Comparison of ENCODE assay signal across 8 mouse cellular contexts in the genomic region with DNA sequence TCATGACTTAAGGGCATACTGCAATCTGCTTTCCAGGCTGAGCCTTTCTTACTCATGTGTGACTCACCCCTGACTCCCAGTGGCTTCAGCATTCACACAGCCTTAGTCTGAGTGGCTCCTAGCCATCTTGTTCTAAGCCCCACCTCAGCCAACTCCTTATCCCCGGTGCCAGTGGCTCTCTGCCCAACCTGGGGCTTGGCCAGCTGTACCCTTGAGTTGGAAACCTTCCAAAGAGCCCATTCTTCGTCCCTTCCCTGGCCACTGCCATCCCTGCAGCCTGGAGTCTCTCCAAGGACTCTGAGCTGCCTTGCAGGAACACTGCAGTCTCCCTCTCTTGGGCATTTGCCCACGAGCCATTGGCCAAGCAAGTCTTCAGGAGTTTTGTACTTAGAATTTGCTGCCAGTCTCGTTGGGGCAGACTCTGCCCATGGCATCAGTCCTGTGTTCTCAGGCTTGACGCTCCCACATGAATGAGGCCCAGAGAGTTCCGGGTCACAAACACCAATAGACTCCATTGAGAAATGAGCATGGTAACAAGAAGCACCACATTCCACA.
DNase-seq lines count a peak whose midpoint lies in the region; ATAC-seq and TF ChIP-seq lines count a peak whose summit lies in the region.
"Had no signal": no experiment of that assay in that cellular context is flagged by ENCODE, and none has a peak within 500 bp of the region (broad histone marks: within the 10 kb centered on the region; RNA-seq: fewer than 3 reads in every experiment).

No protein-coding gene starts in this region.

- H3K9ac ChIP-seq in heart, adult 2 months (ENCODE audit: low read depth, low read length), result no peak overlapping the region
- no peak overlapping the region for H3K9ac ChIP-seq in intestine, postnatal 0 days (ENCODE audit: low read depth, low read length)
- H3K9ac ChIP-seq: limb, embryonic 12.5 days had no signal

- TF ChIP-seq POLR2A in heart, adult 2 months (IDR thresholded peaks at IDR 0.05; ENCODE audit: insufficient read depth, low read depth, low read length), result no peak

- H3K36me3 ChIP-seq in heart, adult 2 months (ENCODE audit: control insufficient read depth, insufficient read depth, low read length), result no peaks in the 10 kb centered on the region
- H3K36me3 ChIP-seq in intestine, postnatal 0 days (ENCODE audit: control insufficient read depth, insufficient read depth), result no peaks in the 10 kb centered on the region
- H3K36me3 ChIP-seq: limb, embryonic 12.5 days had no signal

- no peak for TF ChIP-seq EP300 in heart, adult 2 months (IDR thresholded peaks at IDR 0.05; ENCODE audit: insufficient read depth, low read depth, low read length)

- H3K27me3 ChIP-seq in heart, adult 2 months (ENCODE audit: control insufficient read depth, insufficient read depth, low read length), result no peaks in the 10 kb centered on the region
- no peaks in the 10 kb centered on the region for H3K27me3 ChIP-seq in intestine, postnatal 0 days (replicated peaks; ENCODE audit: control insufficient read depth, insufficient read depth, low read length)
- H3K27me3 ChIP-seq: limb, embryonic 12.5 days had no signal

- no peak overlapping the region for H3K4me2 ChIP-seq in intestine, postnatal 0 days (replicated peaks; ENCODE audit: low read depth)
- H3K4me2 ChIP-seq: limb, embryonic 12.5 days had no signal

- peak; percentile 21; the same call in 1 of the 2 replicates for TF ChIP-seq CTCF in heart, adult 2 months (IDR thresholded peaks at IDR 0.05)
- no peak for TF ChIP-seq CTCF in intestine, postnatal 0 days (IDR thresholded peaks at IDR 0.05; ENCODE audit: low read depth)

- intact Hi-C loops in heart, adult 2 months (cut with DNase I), result no loop called here

- no peak overlapping the region for H3K27ac ChIP-seq in heart, adult 2 months
- no peak overlapping the region for H3K27ac ChIP-seq in intestine, postnatal 0 days (ENCODE audit: low read depth, low read length)
- H3K27ac ChIP-seq: limb, embryonic 12.5 days had no signal

- H3K4me3 ChIP-seq in heart, adult 2 months, result no peak overlapping the region
- H3K4me3 ChIP-seq in intestine, postnatal 0 days (ENCODE audit: low read depth, low read length), result no peak overlapping the region
- H3K4me3 ChIP-seq: limb, embryonic 12.5 days had no signal

- no peaks in the 10 kb centered on the region for H3K79me2 ChIP-seq in heart, adult 2 months (replicated peaks; ENCODE audit: control insufficient read depth, insufficient read depth, low read length)

- DNase-seq in adrenal gland, adult 8-10 months, result peak; percentile 57
- peak; percentile 71 for DNase-seq in cerebellum, adult 8-10 months
- peak; percentile 46 to 71 for DNase-seq in heart, adult 2 months
- peak; percentile 72 for DNase-seq in layer of hippocampus, adult 11-12 months (ENCODE audit: low spot score)
- peak; percentile 73 for DNase-seq in lung, postnatal 10 days
- peak; percentile 28 for DNase-seq in telencephalon, adult 2 months (ENCODE audit: low read depth, low spot score)

- peaks cover 5% of the 10 kb centered on the region for H3K4me1 ChIP-seq in heart, adult 2 months (ENCODE audit: control insufficient read depth, insufficient read depth, low read length)
- no peaks in the 10 kb centered on the region for H3K4me1 ChIP-seq in intestine, postnatal 0 days (replicated peaks; ENCODE audit: control insufficient read depth, insufficient read depth, low read length)
- H3K4me1 ChIP-seq: limb, embryonic 12.5 days had no signal

- no peak for ATAC-seq in intestine, postnatal 0 days

- WGBS in heart, adult 2 months, result 40% methylated on average over 6 of the region's 6 CpGs
- 62% methylated on average over 6 of the region's 6 CpGs for WGBS in intestine, postnatal 0 days

- no peaks in the 10 kb centered on the region for H3K9me3 ChIP-seq in intestine, postnatal 0 days (ENCODE audit: control insufficient read depth)
- H3K9me3 ChIP-seq: limb, embryonic 12.5 days had no signal
